ENCODE assay signal across 10 mouse cellular contexts in the genomic region with DNA sequence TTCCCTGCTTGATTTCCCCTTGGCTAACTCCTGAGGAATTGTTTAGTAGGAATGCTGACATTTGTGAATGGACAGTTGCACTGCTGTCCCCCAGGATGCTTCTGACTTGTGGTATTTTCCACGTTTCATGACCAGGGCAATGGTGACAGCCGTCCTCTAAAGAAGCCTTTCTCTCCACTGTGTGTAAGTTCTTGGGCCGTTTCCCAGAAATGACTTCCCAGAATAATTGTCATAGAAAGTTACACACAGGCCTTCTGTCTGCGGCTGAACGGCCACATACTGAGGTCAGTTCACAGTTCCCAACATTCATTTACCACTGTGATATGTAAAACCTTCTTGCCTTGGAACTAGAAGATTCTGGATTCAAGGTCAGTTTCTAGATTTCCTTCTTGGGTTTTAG. TPM values are rescaled to one million over a fixed set of nuclear protein-coding genes. Genes with fewer than 3 reads are reported as not detected.
DNase-seq lines count a peak whose midpoint lies in the region; ATAC-seq lines count a peak whose summit lies in the region.
"Had no signal": no experiment of that assay in that cellular context is flagged by ENCODE, and none has a peak within 500 bp of the region (broad histone marks: within the 10 kb centered on the region; RNA-seq: fewer than 3 reads in every experiment).

No protein-coding gene starts in this region.

- H3K9me3 ChIP-seq in hindbrain, embryonic 13.5 days: no peaks in the 10 kb centered on the region
- H3K9me3 ChIP-seq in hindbrain, embryonic 11.5 days (ENCODE audit: control insufficient read depth, low read length): no peaks in the 10 kb centered on the region
- H3K9me3 ChIP-seq in midbrain, embryonic 11.5 days (ENCODE audit: control insufficient read depth, low read length): no peaks in the 10 kb centered on the region
- no peaks in the 10 kb centered on the region for H3K9me3 ChIP-seq in midbrain, embryonic 16.5 days (replicated peaks; ENCODE audit: control insufficient read depth, low read length, poor library complexity, severe bottlenecking)

- H3K36me3 ChIP-seq in hindbrain, embryonic 13.5 days: no peaks in the 10 kb centered on the region
- H3K36me3 ChIP-seq in hindbrain, embryonic 11.5 days (ENCODE audit: control insufficient read depth, insufficient read depth, low read length): no peaks in the 10 kb centered on the region
- no peaks in the 10 kb centered on the region for H3K36me3 ChIP-seq in midbrain, embryonic 11.5 days (ENCODE audit: control insufficient read depth, insufficient read depth, low read length)
- no peaks in the 10 kb centered on the region for H3K36me3 ChIP-seq in midbrain, embryonic 16.5 days (ENCODE audit: control insufficient read depth, insufficient read depth, low read length)

- H3K4me3 ChIP-seq in hindbrain, embryonic 13.5 days: no peak overlapping the region
- H3K4me3 ChIP-seq in hindbrain, embryonic 11.5 days (ENCODE audit: low read depth, low read length): no peak overlapping the region
- H3K4me3 ChIP-seq in midbrain, embryonic 11.5 days (ENCODE audit: low read depth, low read length): no peak overlapping the region
- H3K4me3 ChIP-seq in midbrain, embryonic 16.5 days (ENCODE audit: low read depth, low read length): no peak overlapping the region

- H3K9ac ChIP-seq in hindbrain, embryonic 13.5 days: no peak overlapping the region
- no peak overlapping the region for H3K9ac ChIP-seq in hindbrain, embryonic 11.5 days (ENCODE audit: low read depth, low read length)
- H3K9ac ChIP-seq in midbrain, embryonic 11.5 days (ENCODE audit: low read length): no peak overlapping the region
- no peak overlapping the region for H3K9ac ChIP-seq in midbrain, embryonic 16.5 days (ENCODE audit: low read depth, low read length)

- H3K27me3 ChIP-seq in hindbrain, embryonic 13.5 days: no peaks in the 10 kb centered on the region
- H3K27me3 ChIP-seq in hindbrain, embryonic 11.5 days (ENCODE audit: control insufficient read depth, insufficient read depth, low read length): no peaks in the 10 kb centered on the region
- H3K27me3 ChIP-seq in midbrain, embryonic 11.5 days (ENCODE audit: control insufficient read depth, insufficient read depth, low read length): no peaks in the 10 kb centered on the region
- H3K27me3 ChIP-seq in midbrain, embryonic 16.5 days (ENCODE audit: control insufficient read depth, insufficient read depth, low read depth, low read length): no peaks in the 10 kb centered on the region

- WGBS in hindbrain, embryonic 13.5 days: 60% methylated on average over 5 of the region's 5 CpGs
- 77% methylated on average over 5 of the region's 5 CpGs for WGBS in hindbrain, embryonic 11.5 days
- 83% methylated on average over 5 of the region's 5 CpGs for WGBS in midbrain, embryonic 11.5 days
- 68% methylated on average over 5 of the region's 5 CpGs for WGBS in midbrain, embryonic 16.5 days

- H3K27ac ChIP-seq in hindbrain, embryonic 13.5 days: 0 out of 2 replicates have a peak overlapping the region, but pooled peaks have one; percentile 9
- H3K27ac ChIP-seq in hindbrain, embryonic 11.5 days (ENCODE audit: low read depth, low read length): no peak overlapping the region
- H3K27ac ChIP-seq in midbrain, embryonic 11.5 days (ENCODE audit: low read depth, low read length): no peak overlapping the region
- no peak overlapping the region for H3K27ac ChIP-seq in midbrain, embryonic 16.5 days (ENCODE audit: low read length)
- H3K27ac ChIP-seq: macrophage had no signal

- no peak for ATAC-seq in hindbrain, embryonic 13.5 days (ENCODE audit: low FRiP score)
- no peak for ATAC-seq in hindbrain, embryonic 11.5 days (ENCODE audit: low FRiP score)
- no peak for ATAC-seq in midbrain, embryonic 11.5 days (ENCODE audit: low FRiP score)
- no peak for ATAC-seq in midbrain, embryonic 16.5 days

- H3K4me1 ChIP-seq in hindbrain, embryonic 13.5 days (replicated peaks): peaks cover 13% of the 10 kb centered on the region; the same call in 1 of the 2 replicates
- no peaks in the 10 kb centered on the region for H3K4me1 ChIP-seq in hindbrain, embryonic 11.5 days (replicated peaks; ENCODE audit: control insufficient read depth, insufficient read depth, low read length)
- H3K4me1 ChIP-seq in midbrain, embryonic 11.5 days (ENCODE audit: control insufficient read depth, insufficient read depth, low read length): no peaks in the 10 kb centered on the region
- no peaks in the 10 kb centered on the region for H3K4me1 ChIP-seq in midbrain, embryonic 16.5 days (ENCODE audit: control insufficient read depth, insufficient read depth, low read length)

- DNase-seq in hindbrain, embryonic 11.5 days (ENCODE audit: low spot score): no peak
- DNase-seq in midbrain, embryonic 11.5 days (ENCODE audit: low spot score, missing footprints): peak; percentile 35
- DNase-seq in heart, postnatal 10 days: peak; percentile 72 to 75
- DNase-seq in telencephalon, adult 2 months (ENCODE audit: low read depth, low spot score): peak; percentile 51
- DNase-seq in thymus, postnatal 10 days (ENCODE audit: low spot score in 2 of 2): no peak
- no peak for DNase-seq in spleen, adult 18-20 months
- DNase-seq: gastrocnemius, postnatal 25 days had no signal

- intact Hi-C loops in heart, postnatal 10 days (cut with DNase I): no loop called here

- H3K4me2 ChIP-seq in hindbrain, embryonic 13.5 days: no peak overlapping the region
- no peak overlapping the region for H3K4me2 ChIP-seq in hindbrain, embryonic 11.5 days (replicated peaks; ENCODE audit: low read depth, low read length)
- no peak overlapping the region for H3K4me2 ChIP-seq in midbrain, embryonic 11.5 days
- H3K4me2 ChIP-seq in midbrain, embryonic 16.5 days (ENCODE audit: low read length): no peak overlapping the region

RNA-seq across cellular contexts. Expression of gene Epb41l4b, which starts 28.6 kb away (rescaled TPM):
- polyA plus RNA-seq in hindbrain, embryonic 13.5 days (2015; fragmentation: Nextera tagmentation; extraction: Ambion mirVana): 1.7 and 2.1 TPM in 2 replicates
- polyA plus RNA-seq in hindbrain, embryonic 11.5 days (2014; fragmentation: Nextera tagmentation; extraction: Ambion mirVana): 1.4 and 1.7 TPM in 2 replicates
- polyA plus RNA-seq in midbrain, embryonic 11.5 days (2014; fragmentation: Nextera tagmentation; extraction: Ambion mirVana): 0.51 and 0.70 TPM in 2 replicates
- polyA plus RNA-seq in midbrain, embryonic 16.5 days (2015; fragmentation: Nextera tagmentation; extraction: Ambion mirVana): 3.1 and 4.3 TPM in 2 replicates
- 1 to 10 TPM; 4.3 to 6.1 TPM for total RNA-seq in heart, postnatal 10 days (2021)
- polyA plus RNA-seq: macrophage had no signal

Comparison
In these comparisons a context has a peak if more than half of its experiments do, and no peak if none do; other contexts are left out.
1. DNase-seq: peak in midbrain, embryonic 11.5 days (single experiment), heart, postnatal 10 days (2 of 2) and telencephalon, adult 2 months (single experiment); none in hindbrain, embryonic 11.5 days (single experiment), thymus, postnatal 10 days (0 of 2) and spleen, adult 18-20 months (0 of 2).